Mouse (Mus musculus): ENCODE results near the gene F10.

DNA sequence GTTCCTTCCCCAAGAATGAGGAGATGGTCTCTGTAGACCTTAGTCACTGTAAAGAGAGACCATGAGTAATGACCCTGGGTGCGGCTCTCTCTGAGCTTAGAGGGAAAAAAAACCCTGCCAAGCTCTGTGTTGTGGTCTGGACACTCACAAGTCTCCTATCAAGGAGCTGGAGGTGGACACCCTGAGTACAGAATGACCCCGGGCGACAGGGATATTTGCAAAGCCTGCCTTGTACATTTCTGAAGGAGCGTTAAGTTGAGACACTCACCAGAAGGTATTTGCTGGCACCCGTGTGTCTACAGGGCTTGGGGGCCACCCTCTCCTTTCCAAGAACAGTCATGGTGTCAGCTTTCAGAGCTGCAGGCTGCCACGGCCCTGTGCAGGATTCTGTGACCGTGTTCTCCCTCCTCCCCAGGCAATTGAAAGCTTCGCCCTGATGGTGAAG, 40.3 kb upstream of the F10 start:
- TF ChIP-seq CTCF (IDR thresholded peaks at IDR 0.05; ENCODE audit: extremely low read depth, insufficient read depth, insufficient read length, insufficient replicate concordance), result no peak
- TF ChIP-seq POLR2A (IDR thresholded peaks at IDR 0.05; ENCODE audit: low read depth, low read length), result no peak

All from spleen, adult 2 months (tissue).